Mouse (Mus musculus): ENCODE measurements around the gene Olfr611. TPM values are rescaled to one million over a fixed set of nuclear protein-coding genes. Genes with fewer than 3 reads are reported as not detected.

Olfr611 gene
- not detected in 2 replicates for polyA plus RNA-seq (2015; fragmentation: Nextera tagmentation; extraction: Ambion mirVana)

GRCm38 (mm10) chr7:103520746-103521145 lies at the start of gene Olfr611:
TSS of gene Olfr611 (minus strand) at chr7:103520846.

GRCm38 (mm10) chr7:103569043-103569442 lies 48.4 kb upstream of the Olfr611 start, which contains the start of gene Olfr616:
TSS of gene Olfr616 (minus strand) at chr7:103569143.

GRCm38 (mm10) chr7:103555779-103556178 lies 35.1 kb upstream of the Olfr611 start, which contains the start of gene Olfr615:
TSS of gene Olfr615 (plus strand) at chr7:103556079.

GRCm38 (mm10) chr7:103547774-103548173 lies 27.1 kb upstream of the Olfr611 start, which contains the start of gene Olfr613:
TSS of gene Olfr613 (plus strand) at chr7:103548074.

GRCm38 (mm10) chr7:103542617-103543016 lies 22.0 kb upstream of the Olfr611 start, which contains the start of gene Olfr612:
TSS of gene Olfr612 (minus strand) at chr7:103542717.

GRCm38 (mm10) chr7:103512022-103512421 lies 8.6 kb downstream of the Olfr611 start, which contains the start of gene Olfr610:
TSS of gene Olfr610 (minus strand) at chr7:103512122.

GRCm38 (mm10) chr7:103497962-103498361 lies 22.7 kb downstream of the Olfr611 start, which contains the start of gene Olfr609:
TSS of gene Olfr609 (minus strand) at chr7:103498062.

GRCm38 (mm10) chr7:103469577-103469976 lies 51.1 kb downstream of the Olfr611 start, which contains the start of gene Olfr608:
TSS of gene Olfr608 (plus strand) at chr7:103469877.

Other genes with a start within 250 kb of the Olfr611 start
- gene Olfr596, start 215.2 kb downstream of the Olfr611 start, polyA plus RNA-seq (2015; fragmentation: Nextera tagmentation; extraction: Ambion mirVana): not detected in 2 replicates
- not detected in 2 replicates for gene Olfr597, start 204.5 kb downstream of the Olfr611 start, polyA plus RNA-seq (2015; fragmentation: Nextera tagmentation; extraction: Ambion mirVana)
- gene Olfr598, start 197.3 kb downstream of the Olfr611 start, polyA plus RNA-seq (2015; fragmentation: Nextera tagmentation; extraction: Ambion mirVana): not detected in 2 replicates
- gene Olfr599, start 184.9 kb downstream of the Olfr611 start, polyA plus RNA-seq (2015; fragmentation: Nextera tagmentation; extraction: Ambion mirVana): not detected in 2 replicates
- gene Olfr600, start 171.2 kb downstream of the Olfr611 start, polyA plus RNA-seq (2015; fragmentation: Nextera tagmentation; extraction: Ambion mirVana): not detected in 2 replicates
- gene Olfr601, start 158.2 kb downstream of the Olfr611 start, polyA plus RNA-seq (2015; fragmentation: Nextera tagmentation; extraction: Ambion mirVana): not detected in 2 replicates
- gene Olfr603, start 134.7 kb downstream of the Olfr611 start, polyA plus RNA-seq (2015; fragmentation: Nextera tagmentation; extraction: Ambion mirVana): not detected in 2 replicates
- gene Usp17lc, start 105.8 kb downstream of the Olfr611 start, polyA plus RNA-seq (2015; fragmentation: Nextera tagmentation; extraction: Ambion mirVana): not detected in 2 replicates
- gene Olfr605, start 75.4 kb downstream of the Olfr611 start, polyA plus RNA-seq (2015; fragmentation: Nextera tagmentation; extraction: Ambion mirVana): not detected in 2 replicates
- gene Olfr606, start 71.8 kb downstream of the Olfr611 start, polyA plus RNA-seq (2015; fragmentation: Nextera tagmentation; extraction: Ambion mirVana): not detected in 2 replicates
- gene Olfr607, start 56.7 kb downstream of the Olfr611 start, polyA plus RNA-seq (2015; fragmentation: Nextera tagmentation; extraction: Ambion mirVana): not detected in 2 replicates
- gene Olfr608, start 51.0 kb downstream of the Olfr611 start, polyA plus RNA-seq (2015; fragmentation: Nextera tagmentation; extraction: Ambion mirVana): not detected in 2 replicates
- gene Olfr609, start 22.8 kb downstream of the Olfr611 start, polyA plus RNA-seq (2015; fragmentation: Nextera tagmentation; extraction: Ambion mirVana): not detected in 2 replicates
- not detected in 2 replicates for gene Olfr610, start 8.7 kb downstream of the Olfr611 start, polyA plus RNA-seq (2015; fragmentation: Nextera tagmentation; extraction: Ambion mirVana)
- gene Olfr612, start 21.9 kb upstream of the Olfr611 start, polyA plus RNA-seq (2015; fragmentation: Nextera tagmentation; extraction: Ambion mirVana): not detected in 2 replicates
- gene Olfr613, start 27.2 kb upstream of the Olfr611 start, polyA plus RNA-seq (2015; fragmentation: Nextera tagmentation; extraction: Ambion mirVana): not detected in 2 replicates
- gene Olfr615, start 35.2 kb upstream of the Olfr611 start, polyA plus RNA-seq (2015; fragmentation: Nextera tagmentation; extraction: Ambion mirVana): not detected in 2 replicates
- not detected in 2 replicates for gene Olfr616, start 48.3 kb upstream of the Olfr611 start, polyA plus RNA-seq (2015; fragmentation: Nextera tagmentation; extraction: Ambion mirVana)
- gene Olfr617, start 52.2 kb upstream of the Olfr611 start, polyA plus RNA-seq (2015; fragmentation: Nextera tagmentation; extraction: Ambion mirVana): not detected in 2 replicates
- gene Olfr618, start 69.3 kb upstream of the Olfr611 start, polyA plus RNA-seq (2015; fragmentation: Nextera tagmentation; extraction: Ambion mirVana): not detected in 2 replicates
- gene Olfr619, start 79.7 kb upstream of the Olfr611 start, polyA plus RNA-seq (2015; fragmentation: Nextera tagmentation; extraction: Ambion mirVana): not detected in 2 replicates
- gene Olfr620, start 91.7 kb upstream of the Olfr611 start, polyA plus RNA-seq (2015; fragmentation: Nextera tagmentation; extraction: Ambion mirVana): not detected in 2 replicates
- gene Olfr622, start 121.9 kb upstream of the Olfr611 start, polyA plus RNA-seq (2015; fragmentation: Nextera tagmentation; extraction: Ambion mirVana): not detected in 2 replicates
- gene Olfr623, start 142.9 kb upstream of the Olfr611 start, polyA plus RNA-seq (2015; fragmentation: Nextera tagmentation; extraction: Ambion mirVana): not detected in 2 replicates
- gene Olfr624, start 150.3 kb upstream of the Olfr611 start, polyA plus RNA-seq (2015; fragmentation: Nextera tagmentation; extraction: Ambion mirVana): 0.02 and 0.08 TPM in 2 replicates
- not detected in 2 replicates for gene Olfr625-ps1, start 161.9 kb upstream of the Olfr611 start, polyA plus RNA-seq (2015; fragmentation: Nextera tagmentation; extraction: Ambion mirVana)
- not detected in 2 replicates for gene Olfr243, start 193.8 kb upstream of the Olfr611 start, polyA plus RNA-seq (2015; fragmentation: Nextera tagmentation; extraction: Ambion mirVana)
- gene Olfr628, start 209.5 kb upstream of the Olfr611 start, polyA plus RNA-seq (2015; fragmentation: Nextera tagmentation; extraction: Ambion mirVana): not detected in 2 replicates
- gene Olfr629, start 224.1 kb upstream of the Olfr611 start, polyA plus RNA-seq (2015; fragmentation: Nextera tagmentation; extraction: Ambion mirVana): 0.14 and 0.19 TPM in 2 replicates
- gene Olfr630, start 236.5 kb upstream of the Olfr611 start, polyA plus RNA-seq (2015; fragmentation: Nextera tagmentation; extraction: Ambion mirVana): not detected in 2 replicates